Mouse (Mus musculus) G1E (cell line): ENCODE results near the gene Cox14.

Experiments used
- CTCF ChIP-seq: IDR thresholded peaks from 2 replicates; pipeline ENCODE4 v1.5.1; 2012; ENCODE audit warnings: low read depth, low read length, inconsistent platforms, mixed read lengths
- GATA1 ChIP-seq: IDR thresholded peaks from 2 replicates; pipeline ENCODE4 v1.6.1; 2012; ENCODE audit warnings: borderline replicate concordance, low read length, inconsistent platforms, mixed read lengths
- TAL1 ChIP-seq: conservative IDR thresholded peaks from 2 replicates; pipeline ENCODE4 v1.6.1; 2012; ENCODE audit warnings: low read depth, low read length, inconsistent platforms, mixed read lengths

GRCm38 (mm10) chr15:99736675-99737074 is 11.3 kb downstream of the Cox14 start:
- TF ChIP-seq CTCF = no peak
- TF ChIP-seq GATA1 = no peak
- no peak for TF ChIP-seq TAL1
